Mouse (Mus musculus) c-Kit-positive CD71-positive TER-119-positive erythroid progenitor cells, embryonic 14.5 days (primary cell): ENCODE measurements around the gene Imp3.

ENCODE experiments used
- DNase-seq: peaks from one replicate; pipeline ENCODE4 v3.0.0-alpha.2; 2013; ENCODE audit warnings: low spot score

Gene Imp3

GRCm38 (mm10) chr9:56973960-56974524 is 36.8 kb downstream of the Imp3 start:
- DNase-seq = no peak

DNA sequence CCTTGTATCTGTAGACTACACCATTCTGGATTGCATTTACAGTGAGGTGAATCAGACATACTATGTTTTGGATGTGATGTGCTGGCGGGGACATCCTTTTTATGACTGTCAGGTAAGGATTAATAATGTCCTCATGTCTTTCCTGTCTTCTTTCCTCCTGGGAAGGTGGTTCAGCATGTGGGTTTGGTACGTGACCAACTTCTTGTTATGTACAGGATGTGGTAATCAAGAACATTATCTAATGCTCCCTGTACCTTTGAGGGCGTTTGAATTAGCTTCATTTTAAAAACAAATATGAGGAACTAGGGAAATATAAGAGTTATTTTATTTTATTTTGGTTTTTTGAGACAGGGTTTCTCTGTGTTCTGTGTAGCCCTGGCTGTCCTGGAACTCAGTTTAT is 37.9 kb downstream of the Imp3 start:
- no peak for DNase-seq

DNA sequence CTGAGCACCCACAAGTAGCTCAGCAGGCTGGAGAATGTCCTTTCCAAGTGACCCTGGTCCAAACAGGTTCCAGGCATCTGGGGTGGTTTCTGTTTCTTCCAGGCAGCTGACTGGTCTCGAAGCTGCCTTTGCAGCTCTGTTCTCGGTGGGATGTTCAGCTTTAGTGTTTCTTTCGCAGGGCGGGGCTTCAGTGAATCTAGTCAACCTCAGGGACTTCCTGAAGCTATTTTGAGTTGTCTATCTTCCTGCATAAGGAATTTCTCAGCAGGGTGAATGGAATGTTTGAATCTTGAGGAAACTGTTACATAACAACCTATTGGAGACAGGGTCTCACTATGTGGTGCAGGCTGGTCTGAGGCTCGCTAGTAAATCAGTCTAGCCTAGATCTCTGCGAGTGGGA is 42.9 kb downstream of the Imp3 start:
- no peak for DNase-seq

DNA sequence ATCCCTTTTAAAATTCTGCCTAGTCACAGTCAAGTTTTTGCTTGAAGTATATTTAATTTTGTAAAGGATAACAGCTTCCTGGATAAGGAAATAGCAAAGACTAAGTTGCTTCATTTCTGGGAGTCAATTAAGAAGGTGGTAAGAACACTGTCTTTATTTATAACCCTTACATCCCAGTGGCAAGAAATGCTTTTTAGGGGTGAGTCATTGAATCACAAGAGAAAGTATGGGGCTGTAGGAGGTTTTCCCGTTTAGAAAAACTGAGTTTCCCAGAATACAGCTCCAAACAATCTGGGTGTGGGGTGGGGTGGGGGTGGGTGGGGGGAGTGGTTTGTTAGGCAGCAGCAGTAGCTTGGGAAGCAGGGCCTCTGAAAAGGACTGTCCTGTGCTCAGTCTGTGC is 44.2 kb downstream of the Imp3 start:
- DNase-seq = no peak
